Mouse (Mus musculus): ENCODE data around the gene Acbd5.
A peak's percentile ranks its signal among the peaks of the same experiment; 100 is the strongest.
"Not testable (repeated sequence)": the region's sequence is repeated elsewhere in the genome, so short reads cannot be mapped to it uniquely, and the experiment has no call there.

The Acbd5 gene

DNA sequence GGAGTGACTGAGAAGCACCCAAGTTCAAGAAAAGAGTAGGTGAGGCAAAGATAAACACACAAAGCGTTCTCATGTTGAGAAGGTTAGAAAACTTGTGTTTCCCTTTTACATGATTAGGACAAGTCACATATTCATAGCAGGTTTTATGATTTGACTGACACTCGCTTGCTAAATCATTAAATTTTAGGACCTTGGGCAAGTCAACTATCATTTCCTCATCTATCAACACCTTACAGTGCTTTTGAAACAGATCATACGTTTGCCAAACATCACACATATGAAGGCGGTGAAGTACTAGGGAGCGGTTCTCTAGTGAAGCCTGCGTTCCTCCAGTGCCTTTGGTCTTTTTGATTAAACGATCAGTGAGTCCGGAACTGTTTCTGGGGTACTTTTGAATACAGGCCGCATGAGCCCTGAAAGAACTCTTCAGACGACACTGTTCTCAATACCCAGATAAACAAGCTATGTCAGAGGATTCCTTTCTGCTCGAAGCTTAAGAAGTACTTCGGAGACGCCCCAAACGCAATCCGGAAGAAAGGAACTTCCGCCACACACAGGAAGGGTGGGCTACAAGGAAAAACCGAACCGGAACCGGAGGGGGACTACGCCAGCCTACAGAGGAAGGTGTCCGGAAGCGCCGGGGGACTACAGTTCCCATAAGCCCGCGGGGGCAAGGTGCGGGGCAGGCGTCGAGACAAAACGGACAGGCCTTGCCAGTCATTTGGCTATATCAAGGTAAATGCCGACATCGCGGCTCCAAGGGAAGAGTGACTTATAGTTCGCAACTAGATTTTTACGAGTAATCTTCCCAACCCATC, at the start of gene Acbd5:
Gene Acbd5, plus strand, starts transcription at position 616 of the 818 bp plus-strand sequence.
- peak; percentile 98 for DNase-seq

DNA sequence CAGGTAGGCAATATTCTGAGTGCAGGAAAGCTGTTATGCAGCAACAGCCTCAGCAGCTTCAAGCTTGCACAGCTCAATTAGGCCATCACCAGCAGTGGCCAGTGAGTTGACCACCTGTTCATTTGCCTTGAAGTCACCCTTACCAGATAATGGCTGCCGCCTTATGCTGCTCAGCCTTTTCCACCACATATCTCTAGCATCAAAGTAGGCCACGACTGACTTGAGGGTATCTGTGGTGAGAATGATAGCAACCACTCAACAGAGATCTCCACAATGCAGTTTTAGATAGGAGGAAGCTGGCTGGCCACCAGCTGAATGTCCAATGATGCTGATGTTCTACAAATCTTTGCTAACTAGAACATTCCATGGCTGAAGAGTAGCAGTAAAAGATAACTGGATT, 48.8 kb upstream of the Acbd5 start:
- no peak for DNase-seq

DNA sequence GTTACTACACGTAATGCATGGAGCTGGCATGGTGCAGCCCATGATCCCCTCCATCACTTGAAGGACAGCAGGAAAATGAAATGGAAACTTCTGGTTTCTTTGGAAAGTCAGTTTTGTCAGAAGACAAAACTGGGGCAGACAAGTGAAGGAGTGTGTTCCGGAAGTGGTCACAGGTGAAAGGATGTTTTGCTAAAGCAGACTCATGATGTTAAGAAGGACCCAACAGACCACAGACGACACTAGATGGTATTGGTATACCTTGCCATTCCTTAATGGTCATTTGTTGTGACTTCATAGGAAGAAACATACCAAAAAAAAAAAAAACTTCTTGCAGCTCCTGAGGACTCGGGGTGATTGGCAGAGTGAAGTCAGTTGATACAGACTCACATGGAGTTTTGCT, 46.6 kb upstream of the Acbd5 start:
- no peak for DNase-seq

DNA sequence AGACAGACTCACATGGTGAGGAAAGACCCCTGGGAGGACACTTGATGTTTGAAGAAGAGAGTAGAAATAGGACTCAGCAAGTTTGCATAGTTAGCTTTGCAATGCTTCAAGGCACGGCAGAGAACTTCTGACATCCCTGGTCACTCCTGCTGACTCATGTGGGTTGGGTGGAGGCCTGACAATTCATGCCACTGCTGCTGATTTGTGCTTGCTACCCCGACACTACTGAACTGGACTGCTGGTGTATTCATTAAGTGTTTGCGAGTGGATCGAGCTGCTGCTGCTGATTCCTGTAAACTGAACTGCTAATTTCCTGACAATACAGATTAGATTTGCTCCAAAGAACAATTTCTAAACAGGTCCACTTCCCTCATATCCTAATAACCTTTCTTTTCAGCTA, 46.2 kb upstream of the Acbd5 start:
- peak; percentile 41 for DNase-seq

DNA sequence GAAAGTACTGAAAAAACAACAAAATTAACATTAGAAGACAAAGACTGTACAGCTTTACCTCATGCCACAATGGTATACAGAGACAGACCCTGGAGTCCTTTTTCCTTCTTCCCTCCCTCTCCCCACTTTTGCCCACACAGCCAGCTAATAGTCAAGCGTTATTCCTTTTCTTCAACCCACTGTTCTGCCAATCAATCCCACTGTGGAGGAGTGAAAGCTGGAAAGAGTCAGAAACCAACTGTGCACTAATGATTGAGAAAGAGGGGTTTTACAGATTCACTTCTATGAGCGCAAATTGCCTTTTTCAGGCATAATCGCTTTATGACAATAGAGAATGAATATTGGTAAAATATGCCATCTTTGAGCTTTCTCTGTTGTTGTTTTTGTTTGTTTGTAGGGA, 44.9 kb upstream of the Acbd5 start:
- no peak for DNase-seq

DNA sequence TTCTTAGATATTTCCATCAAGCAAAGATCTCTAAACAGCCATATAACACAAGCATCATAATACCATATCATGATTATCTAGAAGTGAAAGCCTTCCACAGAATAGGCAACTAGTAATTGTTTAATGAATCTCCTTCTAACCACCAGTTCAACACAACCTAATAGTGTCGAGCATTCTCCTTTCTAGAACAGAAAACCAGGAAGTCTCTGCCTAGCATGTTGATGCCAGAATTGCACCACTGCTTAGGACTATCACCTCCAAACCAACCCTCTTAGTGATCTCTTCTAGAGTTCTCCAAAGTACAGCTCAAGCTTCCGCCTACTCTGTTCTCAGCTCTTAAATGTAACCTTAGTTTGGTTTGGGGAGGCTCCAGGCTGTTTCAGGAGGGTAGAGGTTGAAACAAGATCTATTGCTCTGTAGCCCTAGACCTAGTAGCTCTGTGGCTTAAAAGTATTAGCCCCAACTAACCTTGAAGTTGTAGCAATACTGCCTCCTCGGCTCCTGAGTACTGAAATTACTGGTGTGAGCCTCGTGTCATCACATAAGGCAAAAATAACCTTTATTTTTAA, 44.2 kb upstream of the Acbd5 start:
- DNase-seq = no peak

DNA sequence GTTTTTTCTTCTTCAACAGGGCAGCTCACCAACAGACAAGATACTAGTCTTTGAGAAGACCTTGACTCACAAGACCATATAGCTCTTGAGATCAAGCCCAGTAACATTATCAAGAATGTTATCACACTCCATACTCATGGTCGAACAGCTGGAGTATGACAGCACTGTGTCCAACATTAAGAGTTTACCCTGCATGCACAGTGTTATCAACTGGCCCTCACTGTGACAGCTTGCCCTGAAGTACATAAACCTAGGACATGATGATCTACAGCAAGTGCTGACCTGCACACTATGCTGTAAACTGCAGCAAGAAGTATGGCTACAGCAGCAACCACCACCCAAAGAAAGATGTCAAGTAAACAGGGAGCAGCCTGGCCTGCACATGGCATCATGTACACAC, 41.6 kb upstream of the Acbd5 start:
- DNase-seq = no peak

DNA sequence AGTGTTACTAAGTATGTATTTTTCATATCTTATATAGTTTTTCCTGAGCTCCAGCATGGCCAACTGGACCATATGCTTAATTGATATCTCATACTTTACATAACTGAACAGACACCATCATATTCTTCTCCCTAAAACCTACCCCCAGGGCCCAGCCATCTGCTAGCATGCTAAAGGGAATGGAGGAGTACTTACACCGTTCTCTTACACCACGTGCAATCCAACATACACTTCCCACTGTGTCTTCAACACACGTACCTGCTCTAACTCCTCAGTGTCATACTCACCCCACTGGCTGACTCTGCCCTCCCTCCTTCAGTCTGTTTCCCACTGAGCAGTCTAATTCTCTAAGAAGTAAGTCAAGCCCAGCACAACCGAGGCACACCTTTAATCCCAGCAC, 39.1 kb upstream of the Acbd5 start:
- no peak for DNase-seq

DNA sequence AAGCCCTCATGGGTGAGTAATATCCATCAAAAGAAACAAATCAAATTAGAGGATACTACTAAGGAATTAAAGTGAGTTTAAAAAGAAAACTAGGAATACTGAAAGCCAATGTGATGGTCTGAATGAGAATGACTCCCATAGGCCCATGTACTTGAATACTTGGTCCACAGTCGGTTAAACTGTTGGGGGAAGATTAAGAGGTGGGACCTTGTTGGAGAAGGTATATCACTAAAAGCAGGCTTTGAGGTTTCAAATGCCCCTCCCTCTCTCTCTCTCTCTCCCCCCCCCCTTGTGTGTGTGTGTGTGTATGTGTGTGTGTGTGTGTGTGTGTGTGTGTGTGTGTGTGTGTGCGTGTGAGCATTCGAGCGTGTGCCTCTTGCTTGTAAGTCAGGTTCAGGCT, 37.3 kb upstream of the Acbd5 start:
- no peak for DNase-seq

DNA sequence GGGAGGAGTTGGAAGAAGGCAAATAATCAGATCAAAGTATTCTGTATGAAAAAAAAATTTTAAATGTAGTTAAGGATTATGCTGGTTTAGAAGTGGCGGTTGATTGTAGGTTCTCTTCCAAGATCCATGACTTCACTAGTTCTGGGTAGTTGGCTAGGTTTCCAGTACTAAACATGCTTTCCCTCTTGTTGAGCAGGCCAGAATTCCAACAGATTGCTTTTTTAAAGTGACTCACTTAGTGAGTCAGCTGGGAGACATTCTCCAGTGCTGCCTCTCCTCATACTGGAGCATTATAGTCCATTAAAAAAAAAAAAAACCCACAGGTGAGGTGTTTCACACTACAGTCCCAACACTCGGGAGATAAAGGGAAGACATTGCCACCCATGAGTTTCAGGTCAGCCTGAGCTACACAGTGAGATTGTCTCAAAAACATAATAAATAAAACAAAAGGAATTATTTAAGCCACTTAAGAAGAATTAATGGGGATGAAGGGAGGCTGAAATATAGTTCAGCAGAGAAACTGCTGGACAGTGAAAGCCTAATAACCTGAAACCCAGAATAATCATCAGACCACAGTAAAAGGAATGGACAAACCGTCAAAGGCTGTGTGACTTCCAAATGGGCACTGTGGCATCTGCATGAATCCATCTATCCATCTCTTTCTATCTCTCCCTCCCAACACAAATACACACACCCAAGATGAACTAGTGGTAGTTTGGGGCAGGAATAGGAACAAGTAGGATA, 33.1 kb upstream of the Acbd5 start:
- DNase-seq = no peak

DNA sequence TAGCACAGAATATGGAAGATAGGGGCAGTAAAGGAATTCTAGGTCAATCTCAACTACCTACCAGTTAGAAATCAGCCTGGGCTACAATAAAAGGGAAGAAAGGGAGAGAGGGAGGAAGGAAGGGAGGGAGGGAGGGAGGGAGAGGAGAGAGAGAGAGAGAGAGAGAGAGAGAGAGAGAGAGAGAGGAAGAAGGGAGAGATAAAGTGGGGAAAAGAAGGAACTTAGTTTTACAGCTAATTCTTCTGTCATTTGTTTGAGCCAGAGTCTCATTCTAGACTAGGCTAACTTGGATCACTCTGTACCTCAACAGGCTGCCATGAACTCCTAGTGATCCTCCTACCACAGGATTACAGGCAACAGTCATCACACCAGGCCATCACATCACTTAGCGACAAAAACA, 32.5 kb upstream of the Acbd5 start:
- no peak for DNase-seq

DNA sequence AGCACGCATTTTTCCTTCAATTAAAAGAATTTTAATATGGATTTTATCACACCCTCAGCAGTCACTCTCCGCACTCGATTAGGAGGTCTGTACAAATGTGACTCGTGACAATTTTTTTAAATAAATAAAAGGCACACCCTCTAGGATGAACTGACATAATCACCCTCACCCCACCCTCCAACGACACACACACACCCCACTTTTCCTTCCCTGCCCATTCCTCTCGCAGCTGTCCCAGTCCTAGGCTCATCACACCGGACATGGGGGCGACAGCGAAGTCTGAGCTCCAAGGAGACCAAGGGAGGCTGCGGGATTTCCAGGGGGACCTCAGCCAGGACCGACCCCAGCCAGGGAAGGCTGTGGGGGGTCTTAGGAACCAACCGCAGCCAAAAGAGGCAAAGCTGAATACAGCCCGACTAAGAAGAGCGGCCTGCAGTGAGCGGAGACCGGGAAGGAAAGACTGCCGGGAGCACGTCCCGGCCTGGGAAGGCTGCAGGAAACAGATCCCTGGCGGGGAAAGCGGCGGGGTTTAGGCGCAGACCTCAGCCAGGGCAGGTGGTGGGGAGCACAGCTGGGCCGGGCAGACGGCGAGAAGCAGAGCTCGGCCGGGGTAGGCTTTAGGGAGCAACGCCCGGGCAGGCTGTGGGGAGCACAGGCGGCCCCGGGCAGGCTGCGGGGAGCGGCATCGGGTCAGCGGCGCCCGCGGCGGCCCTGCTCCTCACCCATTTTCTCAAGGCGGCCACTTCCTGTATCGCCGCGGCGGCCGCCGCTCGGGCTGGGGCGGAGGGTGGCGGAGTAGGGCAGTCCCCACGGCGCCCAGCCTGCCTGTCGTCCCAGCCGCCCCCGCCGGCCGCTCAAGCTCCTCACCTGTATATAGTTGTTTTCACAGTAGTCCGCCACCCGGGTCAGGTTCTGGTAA, 28.6 kb upstream of the Acbd5 start:
- DNase-seq = peak; percentile 66

DNA sequence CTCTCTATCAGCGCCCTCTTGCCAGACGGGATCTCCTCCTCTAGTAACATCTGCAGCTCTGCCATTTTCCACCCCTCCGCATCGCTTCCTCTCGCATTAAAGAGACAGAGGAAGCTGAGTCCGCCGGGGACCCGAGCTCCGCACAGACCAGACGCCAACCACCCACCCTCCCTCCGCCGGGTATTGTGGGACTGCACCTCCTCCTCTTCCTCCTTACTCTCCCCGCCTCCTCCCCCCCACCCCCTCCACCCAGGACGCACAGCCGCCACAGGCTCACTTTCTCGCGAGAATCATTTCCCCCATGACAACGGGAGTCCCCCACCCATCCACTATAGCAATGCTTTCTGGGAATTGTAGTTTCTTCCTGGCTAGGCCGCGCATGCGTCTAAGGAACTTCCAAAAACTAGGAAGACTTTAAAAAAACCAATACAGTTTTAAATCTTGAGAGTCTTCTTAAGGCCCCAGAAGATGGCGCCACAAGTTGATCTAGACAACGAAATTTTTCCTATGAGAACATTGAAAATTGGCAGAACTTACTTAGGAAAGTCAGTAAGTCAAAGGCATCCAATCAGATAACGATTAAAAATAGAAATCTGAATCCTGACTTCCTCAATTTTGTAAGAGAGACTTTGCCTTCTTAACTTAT, 27.8 kb upstream of the Acbd5 start, which contains the start of gene Abi1:
Gene Abi1, minus strand, starts transcription at position 241 of the 646 bp plus-strand sequence.
- DNase-seq = peak; percentile 97

DNA sequence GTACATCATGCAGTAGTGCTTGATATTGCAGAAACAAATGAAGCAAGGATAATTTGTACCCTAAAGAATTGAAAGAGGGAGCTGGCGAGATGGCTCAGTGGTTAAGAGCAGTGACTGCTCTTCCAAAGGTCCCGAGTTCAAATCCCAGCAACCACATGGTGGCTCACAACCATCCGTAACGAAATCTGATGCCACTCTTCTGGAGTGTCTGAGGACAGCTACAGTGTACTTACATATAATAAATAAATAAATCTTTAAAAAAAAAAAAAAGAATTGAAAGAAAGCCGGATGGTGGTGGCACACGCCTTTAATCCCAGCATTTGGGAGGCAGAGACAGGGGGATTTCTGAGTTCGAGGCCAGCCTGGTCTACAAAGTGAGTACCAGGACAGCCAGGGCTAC, 27.3 kb upstream of the Acbd5 start:
- not testable (repeated sequence) for DNase-seq

DNA sequence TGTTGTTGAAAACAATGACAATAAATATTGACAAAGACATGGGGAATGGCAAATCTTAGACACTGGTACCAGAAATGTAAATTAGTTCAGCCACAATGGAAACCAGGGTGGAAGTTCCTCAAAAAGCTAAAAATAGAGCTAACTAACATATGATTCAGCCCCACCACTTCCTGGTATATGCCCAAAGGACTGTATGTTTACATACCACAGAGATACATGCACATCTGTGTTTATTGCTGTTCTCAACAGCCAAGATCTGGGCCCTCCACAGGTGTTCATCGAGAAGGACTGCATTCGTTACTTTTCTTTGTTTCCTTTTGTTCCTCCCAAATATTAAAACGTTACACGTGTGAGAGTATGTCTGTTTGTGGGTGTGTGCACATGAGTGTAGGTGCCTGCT, 26.5 kb upstream of the Acbd5 start:
- no peak for DNase-seq

DNA sequence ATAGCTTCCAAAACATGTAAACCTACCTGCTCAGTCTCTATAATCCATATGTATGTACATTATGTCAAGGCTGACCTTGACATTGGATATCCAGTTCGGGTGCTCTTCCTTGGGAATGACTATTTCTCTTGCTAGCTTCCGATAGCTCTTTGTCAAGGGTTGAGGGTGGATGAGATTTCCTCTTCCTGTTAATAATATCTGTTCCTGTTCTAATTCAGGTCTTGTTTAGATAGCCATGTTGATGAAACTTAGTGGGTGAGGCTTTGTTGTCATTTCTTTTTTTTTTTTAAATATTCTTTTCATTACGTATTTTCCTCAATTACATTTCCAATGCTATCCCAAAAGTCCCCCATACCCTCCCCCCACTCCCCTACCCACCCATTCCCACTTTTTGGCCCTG, 25.8 kb upstream of the Acbd5 start:
- no peak for DNase-seq

DNA sequence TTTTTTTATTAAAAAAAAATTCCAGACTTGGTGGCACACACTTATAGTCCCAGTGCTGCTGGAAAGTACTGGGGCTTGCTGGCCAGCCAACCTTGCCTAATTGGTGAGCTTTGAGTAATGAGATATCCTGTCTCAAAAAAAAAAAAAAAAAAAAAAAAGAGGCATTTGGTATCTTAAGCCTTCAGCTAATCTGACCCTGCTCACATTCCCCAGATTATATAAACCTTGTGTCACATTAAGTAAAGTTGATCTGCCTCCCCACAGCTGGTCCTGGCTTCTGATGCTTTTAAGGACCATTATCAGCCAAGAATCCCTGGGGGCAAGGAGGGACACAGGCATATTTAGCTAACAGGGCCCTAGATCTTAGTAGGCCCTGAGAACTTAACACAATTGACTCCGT, 22.3 kb upstream of the Acbd5 start:
- DNase-seq = no peak

DNA sequence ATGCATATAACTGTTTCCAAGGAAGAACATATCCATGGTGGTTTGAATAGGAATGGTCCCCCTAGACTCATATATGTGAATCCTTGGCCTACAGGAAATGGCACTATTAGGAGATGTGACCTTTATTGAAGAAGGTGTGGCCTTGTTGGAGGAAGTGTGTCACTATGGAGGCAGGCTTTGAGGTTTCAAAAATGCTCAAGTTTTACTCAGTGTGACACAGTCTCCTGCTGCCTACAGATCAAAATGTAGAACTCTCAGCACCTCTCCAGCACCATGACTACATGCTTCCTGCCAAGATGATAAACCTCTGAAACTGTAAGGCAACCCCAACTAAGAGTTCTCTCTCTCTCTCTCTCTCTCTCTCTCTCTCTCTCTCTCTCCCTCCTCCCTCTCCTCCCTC, 20.0 kb upstream of the Acbd5 start:
- DNase-seq = no peak

DNA sequence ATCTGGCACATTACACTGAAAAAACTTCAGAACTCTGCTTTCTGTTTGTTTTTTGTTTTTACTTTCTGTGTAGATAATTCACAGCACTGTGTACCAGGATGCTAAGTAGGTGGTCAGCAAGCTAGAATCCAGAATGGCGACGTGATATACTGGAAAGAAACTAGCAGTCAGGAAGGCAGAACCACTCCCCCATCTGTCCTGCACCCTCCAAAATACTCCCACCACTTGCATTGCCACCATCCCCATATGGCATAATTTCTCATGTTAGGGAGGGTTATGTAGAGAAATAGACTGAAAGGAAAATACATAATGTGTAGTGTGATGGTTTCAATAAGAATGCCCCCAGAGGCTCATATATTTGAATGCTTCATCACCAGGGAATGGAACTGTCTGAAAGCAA, 16.1 kb upstream of the Acbd5 start:
- DNase-seq = no peak

DNA sequence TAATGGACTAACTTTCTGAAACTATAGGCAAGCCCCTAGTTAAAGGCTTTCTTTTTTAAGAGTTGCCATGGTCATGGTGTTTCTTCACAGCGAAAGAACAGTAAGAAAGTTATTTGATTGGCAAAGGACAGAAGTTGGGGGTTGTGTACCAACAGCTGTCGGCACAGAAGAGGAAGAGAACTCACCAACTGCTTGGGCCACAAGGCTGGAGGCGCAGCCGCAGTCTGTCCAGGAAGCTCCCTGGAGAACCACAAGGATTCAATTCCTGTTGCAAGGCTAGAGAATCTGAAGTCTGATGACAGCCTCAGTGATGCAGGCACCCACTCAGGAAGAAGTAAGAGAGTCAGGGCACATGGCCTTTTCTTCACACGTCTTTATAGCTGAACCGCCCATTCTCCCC, 15.4 kb upstream of the Acbd5 start:
- DNase-seq = peak; percentile 14

DNA sequence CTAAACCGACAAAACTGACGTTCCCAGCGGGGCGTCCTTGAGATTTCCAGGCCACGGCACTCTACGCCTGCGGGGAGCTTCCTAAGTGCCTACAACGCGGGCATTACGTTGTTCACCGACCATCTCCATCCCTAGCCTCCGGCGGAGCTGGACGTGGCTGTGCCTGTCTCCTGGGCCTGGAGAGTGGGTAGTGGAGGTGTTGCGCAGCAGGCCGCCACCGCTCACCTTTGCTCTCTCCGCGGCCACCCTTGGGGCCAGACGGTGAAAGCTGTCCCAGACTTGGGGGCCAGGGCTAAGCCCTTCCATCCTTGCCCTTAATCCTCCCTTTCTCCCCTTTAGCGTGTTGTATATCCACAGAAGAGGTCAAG, 387 bp downstream of the Acbd5 start:
- DNase-seq = no peak

Measured in lung, postnatal 10 days (tissue).